Mouse (Mus musculus) liver, embryonic 15.5 days (tissue): ENCODE data around the gene Mgea5. TPM values are rescaled to one million over a fixed set of nuclear protein-coding genes. Genes with fewer than 3 reads are reported as not detected.

Experiments
- ATAC-seq: fragments of 200-750 bp; cut with Nextera tagmentation; 2 replicates; pipeline ENCODE4 v1.8.0; 2017; ENCODE audit warnings: moderate number of reproducible peaks, mild to moderate bottlenecking, moderate library complexity; ENCODE audit not compliant: insufficient read depth
- H3K27ac ChIP-seq: fragments of 300-500 bp; sonication (generic); replicated peaks from 2 replicates; pipeline ENCODE4 v1.5.1; 2015; ENCODE audit warnings: mild to moderate bottlenecking, inconsistent platforms
- H3K27me3 ChIP-seq: fragments of 300-500 bp; sonication (generic); 2 replicates; pipeline ENCODE4 v1.6.1; 2015; ENCODE audit warnings: mild to moderate bottlenecking, inconsistent platforms
- H3K36me3 ChIP-seq: fragments of 300-500 bp; sonication (generic); replicated peaks from 2 replicates; pipeline ENCODE4 v1.6.1; 2015; ENCODE audit warnings: moderate library complexity, mild to moderate bottlenecking, inconsistent platforms
- H3K4me1 ChIP-seq: fragments of 300-500 bp; sonication (generic); replicated peaks from 2 replicates; pipeline ENCODE4 v1.6.1; 2015; ENCODE audit warnings: inconsistent platforms
- H3K4me2 ChIP-seq: fragments of 300-500 bp; sonication (generic); 2 replicates; pipeline ENCODE4 v1.6.1; 2015; ENCODE audit warnings: moderate library complexity, mild to moderate bottlenecking, inconsistent platforms
- H3K4me3 ChIP-seq: fragments of 300-500 bp; sonication (generic); replicated peaks from 2 replicates; pipeline ENCODE4 v1.5.1; 2015; ENCODE audit warnings: mild to moderate bottlenecking, inconsistent platforms
- H3K9ac ChIP-seq: fragments of 300-500 bp; sonication (generic); 2 replicates; pipeline ENCODE4 v1.6.1; 2015; ENCODE audit warnings: moderate library complexity, mild to moderate bottlenecking, inconsistent platforms
- H3K9me3 ChIP-seq: fragments of 300-500 bp; sonication (generic); replicated peaks from 2 replicates; pipeline ENCODE4 v1.6.1; 2016; ENCODE audit warnings: inconsistent platforms
- WGBS: fragments of 180-500 bp; shearing (Covaris S2); methylation state at CpG from one replicate; pipeline ENCODE4 v1.1.7; 2015; ENCODE audit warnings: mixed read lengths; ENCODE audit not compliant: insufficient replicate concordance; 5-methylcytosine and 5-hydroxymethylcytosine counted together
- polyA plus RNA-seq: library from polyadenylated mRNA; unstranded; fragments of >200 nt; fragmentation: Nextera tagmentation; extraction: Ambion mirVana; gene quantifications from 2 replicates; pipeline ENCODE4 v1.2.1, GENCODE M21; 2015

Gene Mgea5
- polyA plus RNA-seq, 1 experiment from 2014 or later, result 16.9 TPM

DNA sequence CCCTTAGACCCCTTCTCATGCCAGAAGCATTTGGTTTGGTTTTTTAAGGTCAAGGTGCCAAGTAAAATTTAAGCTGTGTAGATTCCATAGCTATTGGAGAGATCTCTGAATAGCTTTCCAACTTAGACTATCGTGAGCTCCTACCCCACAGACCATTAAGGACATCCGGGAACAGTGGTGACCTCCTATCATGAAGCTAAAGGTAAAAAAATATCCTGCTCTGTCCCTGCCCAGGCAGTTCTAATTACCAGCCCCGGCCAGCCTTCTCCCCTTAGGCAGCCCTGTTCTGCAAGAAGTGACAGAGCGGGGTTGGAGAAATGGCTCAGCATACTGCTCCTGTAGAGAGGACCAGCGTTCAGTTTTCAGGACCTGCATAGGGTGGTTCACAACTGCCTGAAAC is 45.1 kb downstream of the Mgea5 start:
- H3K9me3 ChIP-seq, result no peaks in the 10 kb centered on the region
- H3K36me3 ChIP-seq, result no peaks in the 10 kb centered on the region
- H3K27ac ChIP-seq, result no peak overlapping the region
- H3K9ac ChIP-seq, result no peak overlapping the region
- H3K4me2 ChIP-seq, result no peak overlapping the region
- peaks cover 100% of the 10 kb centered on the region for H3K27me3 ChIP-seq
- 65% methylated on average over 5 of the region's 5 CpGs for WGBS
- H3K4me1 ChIP-seq, result peaks cover 25% of the 10 kb centered on the region
- no peak for ATAC-seq
- H3K4me3 ChIP-seq, result no peak overlapping the region

- Histone ChIP-seq H3K9ac (no peak overlapping the region), H3K36me3 (no peaks in the 10 kb centered on the region), H3K4me3 (no peak overlapping the region), H3K27me3 (peaks cover 100% of the 10 kb centered on the region), H3K4me1 (peaks cover 23% of the 10 kb centered on the region), H3K9me3 (no peaks in the 10 kb centered on the region), H3K27ac (no peak overlapping the region), H3K4me2 (no peak overlapping the region)
- no peak for ATAC-seq
- WGBS, result 76% methylated on average over 10 of the region's 10 CpGs
These were observed 45.7 kb downstream of the Mgea5 start for GRCm38 (mm10) chr19:45737846-45738484.

GRCm38 (mm10) chr19:45737208-45737845 is 46.3 kb downstream of the Mgea5 start:
- no peak for ATAC-seq
- H3K36me3 ChIP-seq, result no peaks in the 10 kb centered on the region
- H3K4me1 ChIP-seq, result peaks cover 18% of the 10 kb centered on the region
- H3K4me3 ChIP-seq, result 0 out of 2 replicates have a peak overlapping the region, but pooled peaks have one; percentile 5
- no peak overlapping the region for H3K9ac ChIP-seq
- H3K9me3 ChIP-seq, result no peaks in the 10 kb centered on the region
- H3K27me3 ChIP-seq, result peaks cover 100% of the 10 kb centered on the region
- WGBS, result 21% methylated on average over 23 of the region's 23 CpGs
- H3K27ac ChIP-seq, result no peak overlapping the region
- H3K4me2 ChIP-seq, result peak overlapping the region; percentile 35

DNA sequence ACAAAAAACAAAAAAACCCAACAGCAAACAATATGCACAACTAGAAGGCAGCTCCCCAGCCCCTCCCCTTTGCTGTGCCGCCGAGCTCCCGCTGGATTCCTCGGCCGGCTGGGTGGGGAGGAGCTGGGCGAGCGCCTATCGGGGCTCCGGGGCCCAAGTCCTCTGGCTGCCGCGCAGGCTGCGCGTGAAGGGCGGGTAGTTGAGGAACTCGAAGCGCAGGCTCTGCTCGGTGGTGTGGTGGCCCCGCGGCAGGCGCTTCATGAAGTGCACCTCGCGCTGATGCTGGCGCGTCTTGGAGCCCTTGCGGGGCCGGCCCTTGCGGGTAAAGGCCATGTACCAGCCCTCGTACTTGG is 46.8 kb downstream of the Mgea5 start:
- 0 out of 2 replicates have a peak overlapping the region, but pooled peaks have one; percentile 5 for H3K4me3 ChIP-seq
- under 1% methylated on average over 28 of the region's 28 CpGs for WGBS
- no peaks in the 10 kb centered on the region for H3K36me3 ChIP-seq
- peaks cover 13% of the 10 kb centered on the region for H3K4me1 ChIP-seq
- H3K27ac ChIP-seq, result no peak overlapping the region
- peak; percentile 40; the same call in 1 of the 2 replicates for ATAC-seq
- peaks cover 98% of the 10 kb centered on the region for H3K27me3 ChIP-seq
- no peak overlapping the region for H3K9ac ChIP-seq
- peak overlapping the region; percentile 35 for H3K4me2 ChIP-seq
- H3K9me3 ChIP-seq, result no peaks in the 10 kb centered on the region

GRCm38 (mm10) chr19:45736241-45736640 is 47.4 kb downstream of the Mgea5 start:
- H3K4me2 ChIP-seq, result no peak overlapping the region
- ATAC-seq, result no peak
- 33% methylated on average over 1 of the region's 1 CpGs for WGBS
- no peak overlapping the region for H3K4me3 ChIP-seq
- no peak overlapping the region for H3K9ac ChIP-seq
- no peak overlapping the region for H3K27ac ChIP-seq
- H3K36me3 ChIP-seq, result no peaks in the 10 kb centered on the region
- H3K27me3 ChIP-seq, result peaks cover 98% of the 10 kb centered on the region
- H3K9me3 ChIP-seq, result no peaks in the 10 kb centered on the region
- peaks cover 11% of the 10 kb centered on the region for H3K4me1 ChIP-seq

GRCm38 (mm10) chr19:45734762-45735161 is 48.9 kb downstream of the Mgea5 start:
- H3K27me3 ChIP-seq, result peaks cover 97% of the 10 kb centered on the region
- H3K4me2 ChIP-seq, result no peak overlapping the region
- ATAC-seq, result no peak
- WGBS, result 44% methylated on average over 7 of the region's 7 CpGs
- H3K27ac ChIP-seq, result no peak overlapping the region
- H3K4me3 ChIP-seq, result no peak overlapping the region
- peaks cover 11% of the 10 kb centered on the region for H3K4me1 ChIP-seq
- no peaks in the 10 kb centered on the region for H3K36me3 ChIP-seq
- H3K9ac ChIP-seq, result no peak overlapping the region
- H3K9me3 ChIP-seq, result no peaks in the 10 kb centered on the region

- H3K9me3 ChIP-seq, result no peaks in the 10 kb centered on the region
- H3K27me3 ChIP-seq, result peaks cover 93% of the 10 kb centered on the region
- 70% methylated on average over 5 of the region's 5 CpGs for WGBS
- H3K4me3 ChIP-seq, result no peak overlapping the region
- no peaks in the 10 kb centered on the region for H3K36me3 ChIP-seq
- no peak overlapping the region for H3K27ac ChIP-seq
- H3K9ac ChIP-seq, result no peak overlapping the region
- no peak overlapping the region for H3K4me2 ChIP-seq
- peaks cover 11% of the 10 kb centered on the region for H3K4me1 ChIP-seq
- no peak for ATAC-seq
These were observed 49.4 kb downstream of the Mgea5 start for GRCm38 (mm10) chr19:45734191-45734590.

DNA sequence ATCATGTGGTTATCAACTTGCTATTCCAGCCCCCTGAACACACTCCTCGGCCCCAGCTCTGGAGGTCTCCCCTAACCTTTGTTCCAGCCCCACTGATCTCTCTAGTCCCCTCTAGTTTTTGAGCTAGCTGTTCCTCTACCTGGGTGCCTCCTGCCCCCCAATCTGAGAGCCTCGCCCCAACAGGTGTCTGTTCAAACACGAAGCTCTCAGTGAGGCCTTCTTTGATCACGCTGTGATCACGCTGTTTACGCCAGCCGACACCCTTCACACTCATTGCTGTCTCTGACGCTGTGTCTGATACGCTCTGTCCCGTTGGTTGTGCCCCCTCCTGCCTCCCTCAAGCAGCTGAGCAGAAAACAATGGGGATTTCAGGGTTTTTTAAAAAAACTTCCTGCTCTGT is 50.1 kb downstream of the Mgea5 start:
- ATAC-seq, result no peak
- Histone ChIP-seq H3K4me3 (no peak overlapping the region), H3K27me3 (peaks cover 91% of the 10 kb centered on the region), H3K27ac (no peak overlapping the region), H3K9ac (no peak overlapping the region), H3K36me3 (no peaks in the 10 kb centered on the region), H3K9me3 (no peaks in the 10 kb centered on the region), H3K4me2 (no peak overlapping the region), H3K4me1 (peaks cover 11% of the 10 kb centered on the region)
- WGBS, result 21% methylated on average over 10 of the region's 10 CpGs

DNA sequence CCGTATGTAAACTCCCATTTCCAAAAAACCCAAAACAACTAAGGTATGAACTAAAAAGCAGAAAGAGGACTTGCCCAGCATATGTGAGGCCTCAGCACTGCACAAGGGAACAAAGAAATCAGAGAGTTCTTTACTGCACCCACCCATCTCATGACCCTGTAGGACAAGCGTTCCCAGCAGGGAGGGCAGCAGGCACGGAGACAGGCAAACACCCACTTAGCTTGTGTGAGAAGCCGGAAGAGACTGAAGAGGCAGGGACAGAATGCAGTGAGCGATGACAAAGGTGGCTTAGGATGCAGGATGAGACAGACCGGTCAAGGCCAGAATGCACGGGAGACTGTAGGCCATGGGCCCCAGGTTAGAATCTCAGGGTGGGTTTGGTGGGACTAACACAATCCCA is 52.0 kb downstream of the Mgea5 start:
- Histone ChIP-seq H3K27me3 (peaks cover 77% of the 10 kb centered on the region), H3K27ac (no peak overlapping the region), H3K9ac (no peak overlapping the region), H3K4me3 (no peak overlapping the region), H3K36me3 (no peaks in the 10 kb centered on the region), H3K9me3 (no peaks in the 10 kb centered on the region), H3K4me1 (peaks cover 1% of the 10 kb centered on the region), H3K4me2 (no peak overlapping the region)
- WGBS, result 78% methylated on average over 7 of the region's 7 CpGs
- ATAC-seq, result no peak

DNA sequence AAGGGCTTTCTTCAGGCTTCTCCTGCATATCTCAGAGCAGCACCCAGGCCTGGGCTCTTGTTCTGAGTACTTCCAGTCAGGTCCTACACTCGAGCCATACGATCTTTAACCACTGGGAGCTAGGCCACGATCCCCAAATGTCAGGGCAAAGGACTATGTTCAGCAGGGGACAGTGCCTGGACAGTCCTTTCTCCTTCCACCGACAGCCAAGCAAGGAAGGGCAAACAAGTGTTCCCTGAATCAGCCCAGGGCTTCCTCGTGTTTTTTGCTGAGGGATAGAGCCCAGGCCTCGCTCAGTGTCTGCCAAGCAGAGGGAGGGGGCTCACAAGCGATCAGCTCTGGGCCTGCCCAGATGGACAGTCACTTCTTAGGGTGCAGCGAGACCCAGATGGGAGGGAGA is 53.6 kb downstream of the Mgea5 start:
- no peak overlapping the region for H3K4me2 ChIP-seq
- no peak overlapping the region for H3K27ac ChIP-seq
- WGBS, result 50% methylated on average over 8 of the region's 8 CpGs
- H3K36me3 ChIP-seq, result no peaks in the 10 kb centered on the region
- ATAC-seq, result no peak
- no peak overlapping the region for H3K4me3 ChIP-seq
- H3K27me3 ChIP-seq, result peaks cover 66% of the 10 kb centered on the region
- H3K9me3 ChIP-seq, result no peaks in the 10 kb centered on the region
- H3K9ac ChIP-seq, result no peak overlapping the region
- no peaks in the 10 kb centered on the region for H3K4me1 ChIP-seq

GRCm38 (mm10) chr19:45727231-45727630 is 56.4 kb downstream of the Mgea5 start:
- H3K27me3 ChIP-seq, result peaks cover 39% of the 10 kb centered on the region

More at GRCm38 (mm10) chr19:45727231-45727630, 56.4 kb downstream of the Mgea5 start:
- Histone ChIP-seq H3K36me3 (no peaks in the 10 kb centered on the region), H3K4me2 (no peak overlapping the region), H3K9ac (no peak overlapping the region), H3K4me1 (no peaks in the 10 kb centered on the region), H3K9me3 (no peaks in the 10 kb centered on the region), H3K4me3 (no peak overlapping the region), H3K27ac (no peak overlapping the region)
- WGBS, result 38% methylated on average over 10 of the region's 10 CpGs
- ATAC-seq, result no peak
